Mouse (Mus musculus): ENCODE results near the gene Glipr1.
"Not testable (repeated sequence)": the region's sequence is repeated elsewhere in the genome, so short reads cannot be mapped to it uniquely, and the experiment has no call there.

Gene Glipr1

DNA sequence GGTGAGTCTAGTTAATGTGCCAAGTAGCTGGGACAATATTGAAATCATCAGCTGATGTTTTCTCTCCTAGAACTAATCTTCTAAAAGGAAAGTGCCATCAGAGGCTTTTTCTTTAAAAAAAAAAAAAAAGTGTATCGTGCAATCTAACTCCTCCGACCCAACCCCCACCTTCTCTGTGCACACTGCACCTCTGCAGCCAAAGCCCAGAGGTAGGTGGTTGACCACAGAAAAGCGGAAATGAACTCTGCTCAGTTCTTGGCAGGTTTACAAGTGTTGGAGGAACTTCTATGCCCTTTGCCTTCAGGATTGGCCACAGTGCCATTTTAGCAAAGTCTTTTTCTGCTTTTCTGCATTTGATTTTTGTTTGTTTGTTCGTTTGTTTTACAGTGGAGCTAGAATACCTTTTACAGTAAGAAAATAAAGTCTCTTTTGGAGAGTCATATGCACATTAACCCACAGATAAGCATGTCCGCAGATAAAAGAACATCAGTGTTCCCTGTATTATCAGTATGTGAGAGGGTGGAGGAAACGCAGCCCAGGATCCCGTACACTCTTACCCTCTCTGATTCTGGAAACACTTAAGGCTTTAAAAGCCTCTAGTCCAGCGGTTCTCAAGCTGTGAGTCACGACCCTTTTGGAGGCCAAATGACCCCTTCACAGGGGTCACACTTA lies at the start of gene Glipr1:
Gene Glipr1, minus strand, starts transcription at position 88 of the 672 bp plus-strand sequence.
- no peak for DNase-seq (ENCODE audit: low spot score)

DNA sequence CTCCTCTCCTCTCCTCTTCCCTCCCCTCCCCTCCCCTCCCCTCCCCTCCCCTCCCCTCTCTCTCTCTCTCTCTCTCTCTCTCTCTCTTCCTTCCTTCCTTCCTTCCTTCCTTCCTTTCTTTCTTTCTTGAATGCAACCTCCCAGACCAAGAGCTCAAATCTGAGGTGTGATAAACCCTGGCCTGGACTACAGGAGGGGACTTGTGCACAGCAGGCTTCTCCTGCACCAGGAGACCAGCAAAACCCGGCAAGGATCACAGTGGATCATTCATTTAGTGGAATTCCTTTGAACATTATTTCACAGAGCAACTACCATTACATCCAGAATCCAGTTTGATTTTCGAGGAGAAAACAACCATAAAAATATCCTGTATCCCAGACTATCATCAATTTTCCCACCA lies 49.5 kb upstream of the Glipr1 start:
- DNase-seq (ENCODE audit: low spot score) = peak; percentile 38

DNA sequence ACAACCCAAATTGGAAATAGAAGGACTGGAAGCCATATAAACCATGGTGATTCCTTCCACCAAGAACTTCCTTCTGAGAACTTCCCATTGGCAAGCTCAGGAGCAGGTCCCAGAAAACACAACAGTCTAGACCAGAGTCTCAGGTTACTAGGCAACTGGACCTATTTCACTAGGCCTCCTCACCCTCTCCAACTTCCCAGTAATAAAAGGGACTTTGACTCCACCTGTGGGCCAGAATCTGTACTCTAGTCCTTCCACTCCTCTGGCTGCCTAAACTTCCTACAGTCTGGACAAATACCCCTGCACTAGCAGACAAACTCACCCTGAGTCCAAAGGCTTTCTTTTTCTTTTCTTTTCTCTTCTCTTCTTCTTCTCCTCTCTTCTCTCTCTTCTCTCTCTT lies 48.8 kb upstream of the Glipr1 start:
- DNase-seq (ENCODE audit: low spot score) = no peak

DNA sequence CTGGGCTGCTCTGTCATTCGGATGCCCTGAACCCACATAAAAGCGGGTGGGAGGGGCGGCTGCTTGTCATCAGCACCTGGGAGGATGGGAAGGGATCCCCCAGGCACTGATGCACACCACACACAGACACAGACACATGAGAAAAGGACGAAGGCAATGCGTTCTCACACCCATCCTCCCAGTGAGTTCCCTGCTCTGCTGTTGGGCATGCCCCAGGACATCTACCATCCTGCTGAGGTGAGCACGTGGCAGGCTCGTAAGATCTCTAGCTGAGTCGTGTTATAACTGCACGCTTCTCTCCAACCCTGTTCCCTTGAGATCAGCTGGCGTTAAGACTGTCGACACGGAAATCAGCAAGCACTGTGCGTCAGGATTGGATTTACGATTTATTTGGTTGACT lies 41.9 kb upstream of the Glipr1 start:
- not testable (repeated sequence) for DNase-seq (ENCODE audit: low spot score)

DNA sequence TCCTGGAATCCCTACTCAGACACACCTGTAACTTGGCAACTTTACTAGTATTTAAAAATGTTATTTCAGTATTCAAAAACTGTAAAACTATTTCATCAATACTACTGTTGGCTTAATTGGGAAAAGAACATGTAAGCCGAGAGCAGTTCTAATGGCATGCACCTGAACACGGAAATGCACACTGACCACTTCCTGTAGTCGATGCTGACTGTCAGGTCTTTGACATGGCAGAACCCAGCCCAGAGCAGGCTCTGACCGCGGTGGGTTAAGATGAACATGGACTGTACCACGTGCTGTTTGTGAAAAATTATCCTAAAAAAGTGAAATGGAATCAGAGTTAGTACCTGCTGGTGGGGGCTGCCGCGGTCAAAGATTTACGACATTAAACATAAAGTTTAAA lies 41.1 kb upstream of the Glipr1 start:
- DNase-seq (ENCODE audit: low spot score) = not testable (repeated sequence)

DNA sequence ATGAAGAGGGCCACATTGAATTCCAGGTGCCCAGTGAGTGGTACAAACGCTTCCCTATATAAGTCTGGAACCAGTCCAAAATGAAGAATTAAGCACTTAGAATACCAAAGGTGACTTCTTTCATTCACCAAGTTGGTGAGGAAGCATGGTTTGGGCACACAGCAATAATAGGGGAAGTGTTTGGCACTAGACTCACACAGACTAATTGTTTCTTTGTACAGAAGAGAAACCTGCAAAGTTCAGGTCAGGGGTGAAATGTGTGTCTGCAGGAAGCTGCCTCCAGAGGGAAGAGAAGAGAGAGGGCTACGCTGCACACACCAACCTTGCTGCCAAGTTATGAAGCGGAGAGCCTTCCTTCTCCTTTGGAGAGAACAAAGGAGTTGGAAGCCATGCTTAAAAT lies 26.3 kb upstream of the Glipr1 start:
- DNase-seq (ENCODE audit: low spot score) = not testable (repeated sequence)

DNA sequence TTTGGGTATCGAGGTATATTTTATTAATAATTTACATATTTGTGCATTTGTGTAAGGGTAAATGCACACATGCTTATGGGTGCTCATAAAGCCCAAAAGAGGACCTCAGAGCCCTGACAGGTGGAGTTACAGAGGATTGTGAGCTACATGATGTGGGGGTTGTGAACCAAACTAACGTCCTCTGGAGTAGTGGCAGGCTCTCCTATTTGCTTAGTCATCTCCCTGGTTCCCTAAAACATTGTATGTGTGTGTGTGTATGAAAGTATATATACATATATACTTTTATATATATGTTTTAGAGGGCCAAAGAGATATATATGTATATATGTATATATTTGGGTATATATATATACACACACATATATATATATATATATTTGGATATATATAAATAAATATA lies 21.2 kb upstream of the Glipr1 start:
- DNase-seq (ENCODE audit: low spot score) = no peak

DNA sequence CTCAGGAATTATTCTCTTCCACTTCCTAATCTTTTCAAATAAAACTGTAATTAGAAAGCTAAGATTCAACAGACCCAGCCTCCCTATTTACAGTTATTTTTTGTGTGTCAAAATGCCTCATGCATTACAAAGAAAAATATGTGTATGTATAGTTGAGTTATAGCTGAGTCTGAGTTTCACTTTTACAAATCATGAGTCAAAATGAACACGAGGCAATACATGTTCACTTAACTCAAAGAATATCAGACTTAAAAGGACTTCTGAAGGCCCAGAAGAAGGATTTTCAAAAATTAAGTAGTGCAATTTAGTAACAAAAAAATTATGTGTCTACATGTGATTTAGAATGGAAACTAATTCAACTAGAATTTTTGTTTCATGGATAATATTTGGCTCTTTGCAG lies 7.1 kb upstream of the Glipr1 start:
- not testable (repeated sequence) for DNase-seq (ENCODE audit: low spot score)

DNA sequence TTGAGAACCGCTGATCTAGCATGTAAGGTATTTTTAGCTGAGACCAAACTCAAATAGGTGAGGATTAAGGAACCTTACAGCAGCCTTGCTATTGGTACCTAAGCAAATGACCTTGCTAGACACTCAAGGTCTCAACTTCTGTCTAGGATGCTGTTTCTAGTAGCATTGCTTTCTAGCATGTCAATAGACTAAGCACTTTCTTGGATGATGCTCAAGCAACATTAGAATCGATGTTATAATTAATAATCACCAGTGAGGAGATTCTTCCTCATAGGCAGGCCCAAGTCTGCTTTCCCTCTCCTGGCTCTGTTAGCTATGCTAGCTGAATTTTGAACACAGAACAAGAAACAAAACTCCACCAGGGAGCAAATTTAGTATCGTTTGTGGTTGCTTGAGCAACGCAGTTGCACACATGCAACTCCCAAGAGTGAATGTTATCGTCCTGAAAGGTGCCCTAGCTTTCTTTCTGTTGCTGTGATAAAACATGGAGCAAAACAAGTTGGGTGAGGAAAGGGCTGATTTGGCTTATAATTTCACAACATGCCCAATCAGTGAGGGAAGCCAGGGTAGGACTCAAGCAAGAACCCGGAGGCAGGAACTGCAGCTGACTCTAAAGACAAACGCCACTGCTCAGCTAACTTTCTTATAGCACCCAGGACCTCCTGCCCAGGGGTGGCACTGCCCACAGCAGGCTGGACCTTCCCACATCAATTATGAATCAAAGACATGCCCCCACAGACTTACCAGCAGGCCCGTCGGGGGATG lies 493 bp downstream of the Glipr1 start:
- DNase-seq (ENCODE audit: low spot score) = no peak

DNA sequence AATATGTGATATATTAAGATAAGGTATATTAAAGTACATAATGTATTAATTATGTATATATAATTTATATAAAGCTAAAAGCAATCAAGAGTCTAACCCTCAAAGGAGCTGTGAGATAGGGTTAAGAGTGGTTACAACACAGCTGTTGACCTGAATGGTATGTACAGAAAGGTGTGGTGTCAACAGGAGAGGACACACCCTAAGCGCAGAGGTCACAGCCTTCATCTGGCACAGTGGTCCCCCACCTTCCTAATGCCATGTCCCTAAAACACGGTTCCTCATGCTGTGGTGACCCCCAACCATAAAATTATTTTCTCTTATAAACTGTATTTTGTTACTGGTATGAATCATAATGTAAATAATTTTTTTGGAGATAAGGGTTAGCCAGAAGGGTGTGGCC lies 1.1 kb downstream of the Glipr1 start:
- no peak for DNase-seq (ENCODE audit: low spot score)

DNA sequence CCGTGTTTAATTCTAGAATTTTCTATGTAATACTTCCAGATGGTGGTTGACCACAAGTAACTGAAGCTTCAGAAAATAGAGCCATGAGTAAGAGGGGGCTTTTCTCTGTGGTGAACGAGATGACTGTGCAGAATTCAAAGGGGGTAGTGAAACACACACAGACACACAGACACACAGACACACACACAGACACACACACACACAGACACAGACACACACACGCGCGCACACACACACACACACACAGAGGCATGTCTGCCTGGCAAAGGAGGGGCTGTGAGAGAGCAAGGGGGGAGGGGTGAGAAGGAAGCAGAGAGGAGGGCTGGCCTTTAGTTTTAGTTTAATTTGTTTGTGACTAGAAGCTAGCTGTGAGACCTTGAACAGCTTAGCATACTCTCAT lies 1.9 kb downstream of the Glipr1 start:
- DNase-seq (ENCODE audit: low spot score) = no peak

DNA sequence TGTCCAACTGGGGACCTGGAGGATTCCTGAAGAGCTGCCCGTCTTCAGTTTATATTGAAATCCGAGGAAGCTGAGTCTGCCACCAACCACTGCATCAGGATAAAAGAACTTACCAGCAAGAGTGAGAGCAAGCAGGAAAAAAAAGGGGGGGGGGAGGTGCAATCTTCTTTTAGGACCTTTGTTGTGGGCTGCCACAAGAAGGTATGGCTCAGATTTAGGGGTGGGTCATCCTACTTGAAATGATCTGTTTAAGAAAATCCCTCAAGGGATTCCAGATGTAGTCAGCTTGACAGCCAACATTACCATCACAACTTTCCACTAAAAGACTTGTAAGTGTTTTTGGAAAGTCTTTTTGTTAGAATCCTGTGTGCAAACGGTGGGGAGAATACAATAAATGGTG lies 2.7 kb downstream of the Glipr1 start:
- DNase-seq (ENCODE audit: low spot score) = no peak

DNA sequence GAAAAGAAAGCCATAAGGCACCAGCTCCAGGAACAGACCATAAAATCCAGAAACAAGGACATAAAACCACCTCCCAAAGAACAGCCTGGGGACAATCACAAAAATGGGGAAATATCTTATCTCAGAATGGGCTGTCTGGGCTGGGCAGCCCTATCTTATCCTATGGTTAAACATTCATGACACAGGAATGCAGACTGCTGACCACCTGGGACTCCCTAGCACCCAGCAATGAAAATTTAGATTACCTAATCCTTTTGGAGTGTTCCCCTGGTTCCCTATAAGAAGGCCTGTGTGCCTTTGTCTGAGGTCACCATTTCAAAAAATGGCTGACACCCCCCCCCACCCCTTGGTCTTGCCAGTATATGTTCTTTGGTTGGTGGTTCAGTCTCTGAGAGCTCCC lies 4.8 kb downstream of the Glipr1 start:
- DNase-seq (ENCODE audit: low spot score) = no peak

DNA sequence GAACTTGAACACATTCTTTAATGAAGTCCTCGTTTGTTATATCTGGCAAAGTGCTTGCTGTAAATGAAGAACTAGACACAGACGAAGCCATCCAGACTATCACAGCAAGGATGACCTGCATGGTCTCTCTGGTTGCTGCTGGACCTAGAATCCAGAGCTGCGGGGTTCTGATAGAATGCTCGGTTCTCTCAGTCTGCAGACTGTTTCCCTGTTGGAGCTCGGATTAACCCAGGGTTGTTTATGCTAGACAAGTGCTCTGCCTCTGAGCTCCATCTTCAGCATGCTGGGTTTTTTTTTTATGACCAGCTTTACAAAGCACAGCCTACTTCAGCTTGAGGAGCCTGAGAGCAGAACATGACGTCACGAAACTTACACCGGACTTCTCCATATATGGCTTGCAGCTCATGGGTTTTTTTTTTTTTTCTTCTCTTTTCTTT lies 5.5 kb downstream of the Glipr1 start:
- no peak for DNase-seq (ENCODE audit: low spot score)

DNA sequence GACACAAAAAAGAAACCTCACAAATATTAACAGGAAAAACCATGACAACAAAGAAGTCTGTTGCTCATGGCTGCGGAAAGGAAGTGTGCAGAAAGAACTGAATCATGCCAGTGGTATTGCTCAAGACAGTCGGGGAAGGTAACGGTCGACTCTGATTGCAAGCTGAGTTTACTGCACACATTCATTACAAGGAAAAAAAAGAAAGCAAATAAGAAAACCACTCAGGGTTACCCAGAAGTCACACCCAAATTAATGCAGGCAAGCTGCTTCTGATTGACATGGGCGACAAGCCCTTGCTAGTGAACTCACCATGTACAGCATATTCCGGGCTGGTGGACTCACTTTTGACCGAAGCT lies 5.9 kb downstream of the Glipr1 start:
- no peak for DNase-seq (ENCODE audit: low spot score)

DNA sequence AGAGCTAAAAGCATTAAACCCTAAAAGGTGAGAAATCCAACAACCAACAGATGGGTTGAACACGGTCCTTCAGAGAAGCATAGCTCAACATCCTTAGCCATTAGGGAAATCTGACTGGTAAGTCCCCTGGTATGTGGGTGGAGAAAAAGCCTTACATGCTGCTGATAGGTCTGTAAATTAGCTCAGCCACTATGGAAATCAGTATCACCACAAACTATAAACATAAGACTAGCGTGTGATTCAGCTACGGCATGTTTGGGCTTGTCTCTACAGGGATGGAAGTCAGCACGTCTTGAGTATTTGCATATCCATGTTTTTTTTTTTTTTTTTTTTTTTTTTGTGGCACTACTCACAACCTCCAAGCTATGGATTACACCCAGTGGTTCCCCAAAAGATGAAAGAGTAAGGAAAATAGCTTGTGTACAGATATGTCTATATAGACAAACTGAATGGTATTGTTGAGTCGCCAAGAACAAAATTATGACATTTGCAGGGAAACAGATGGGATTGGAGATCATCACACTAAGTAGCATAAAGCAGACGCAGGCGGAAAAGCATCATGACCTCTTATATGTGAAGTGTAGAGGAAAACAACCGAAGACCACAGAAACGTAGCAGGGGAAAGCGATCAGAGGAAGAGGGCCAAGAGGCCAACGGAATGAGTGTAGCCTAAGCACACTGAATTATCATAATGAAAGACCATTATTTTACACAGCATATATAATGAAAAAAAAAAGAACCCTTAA lies 6.5 kb downstream of the Glipr1 start:
- no peak for DNase-seq (ENCODE audit: low spot score)

DNA sequence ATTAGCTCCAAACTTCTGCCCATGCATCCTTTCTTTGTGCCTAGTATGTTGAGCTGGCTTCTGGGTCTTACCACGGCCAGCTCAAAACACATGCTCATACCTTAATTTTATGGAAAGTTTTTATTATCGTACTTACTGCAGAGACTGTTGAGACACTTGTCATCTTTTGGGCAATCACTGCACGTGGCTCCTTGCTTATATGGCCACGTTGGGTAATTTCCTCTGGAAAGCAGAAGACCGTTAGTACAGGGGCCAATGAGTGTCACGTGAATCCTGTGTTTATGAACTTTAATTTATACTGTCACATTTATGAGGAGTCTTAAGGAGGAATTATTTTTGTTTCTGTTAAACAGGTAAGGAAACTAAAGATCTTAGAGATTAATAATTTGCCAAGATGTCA lies 16.0 kb downstream of the Glipr1 start:
- no peak for DNase-seq (ENCODE audit: low spot score)

DNA sequence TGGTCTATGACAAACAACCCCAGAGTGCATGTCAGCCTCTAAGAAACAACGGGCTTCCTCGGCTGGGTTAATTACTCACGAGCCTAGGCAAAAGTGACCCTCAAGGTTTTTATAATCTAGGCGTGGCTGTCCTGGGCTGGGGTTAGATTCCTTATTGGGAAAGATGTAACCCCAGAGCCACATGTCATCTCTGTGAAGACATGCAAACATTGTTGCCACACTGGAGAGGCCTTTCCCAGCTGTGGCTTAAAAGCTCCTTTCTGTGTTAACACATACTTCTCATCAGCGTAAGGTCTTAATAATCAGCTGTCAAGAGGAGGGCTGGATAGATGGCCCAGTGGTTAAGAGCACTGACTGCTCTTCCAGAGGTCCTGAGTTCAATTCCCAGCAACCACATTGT lies 19.4 kb downstream of the Glipr1 start:
- no peak for DNase-seq (ENCODE audit: low spot score)

DNA sequence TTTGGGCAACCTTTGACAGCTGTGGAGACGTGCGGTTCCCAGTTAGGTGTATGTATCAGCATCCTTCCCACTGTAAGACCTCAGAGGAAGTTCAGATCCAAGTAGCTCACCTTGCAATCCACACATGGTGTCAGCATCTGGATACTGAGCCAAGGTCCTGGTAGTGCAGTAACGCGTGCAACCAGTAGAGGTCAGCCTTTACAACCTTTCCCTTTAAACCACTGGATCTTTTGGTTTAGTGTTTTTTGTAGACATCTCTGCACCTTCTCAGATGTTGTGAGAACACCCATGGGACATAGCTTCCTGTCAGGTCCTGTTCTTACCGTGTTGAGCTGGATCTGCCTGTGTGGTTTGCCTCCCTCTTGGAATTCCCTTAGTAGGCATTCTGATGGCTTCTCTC lies 24.8 kb downstream of the Glipr1 start:
- peak; percentile 80 for DNase-seq (ENCODE audit: low spot score)

DNA sequence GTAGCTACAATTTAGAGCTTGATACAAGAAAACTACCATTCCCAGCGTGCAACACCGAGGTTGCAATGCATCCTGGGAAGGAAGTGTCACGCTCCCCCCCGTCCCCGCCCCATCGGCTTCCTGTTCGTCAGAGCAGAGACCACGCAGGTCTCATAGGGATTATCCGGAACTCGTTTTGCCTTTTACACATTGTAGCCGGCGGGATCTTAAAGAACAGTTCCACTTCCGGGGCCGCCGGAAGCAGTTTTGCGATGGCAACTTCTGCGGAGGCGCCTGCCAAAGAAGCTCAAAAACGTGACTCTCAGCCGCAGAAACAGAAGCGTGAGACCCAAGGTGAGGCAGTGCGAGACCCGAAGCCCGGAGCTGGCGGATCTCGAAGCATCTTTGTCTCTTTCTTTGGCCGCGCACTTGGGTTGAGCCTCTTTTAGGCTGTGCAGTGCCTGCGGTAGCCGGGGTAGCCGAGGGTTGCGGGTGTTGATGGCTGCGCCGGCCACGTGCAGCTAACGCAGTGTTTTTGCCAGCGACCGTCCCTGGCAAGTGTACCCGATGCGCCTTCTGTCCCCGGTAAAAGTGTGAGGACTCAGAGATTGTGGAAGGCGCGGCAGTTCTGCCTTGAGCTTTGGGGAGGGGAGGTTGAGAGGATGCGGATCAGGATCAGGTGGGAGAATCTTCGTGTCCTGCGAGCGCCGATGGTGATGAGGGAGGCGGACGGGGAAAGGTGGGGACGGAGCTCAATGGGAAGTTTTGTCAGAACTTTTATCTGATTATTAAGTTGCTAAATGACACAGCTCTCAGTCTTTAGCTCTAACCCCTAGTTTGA lies 29.7 kb downstream of the Glipr1 start, which contains the start of gene Krr1:
Gene Krr1, plus strand, starts transcription at position 123 of the 820 bp plus-strand sequence.
- DNase-seq (ENCODE audit: low spot score) = peak; percentile 99

DNA sequence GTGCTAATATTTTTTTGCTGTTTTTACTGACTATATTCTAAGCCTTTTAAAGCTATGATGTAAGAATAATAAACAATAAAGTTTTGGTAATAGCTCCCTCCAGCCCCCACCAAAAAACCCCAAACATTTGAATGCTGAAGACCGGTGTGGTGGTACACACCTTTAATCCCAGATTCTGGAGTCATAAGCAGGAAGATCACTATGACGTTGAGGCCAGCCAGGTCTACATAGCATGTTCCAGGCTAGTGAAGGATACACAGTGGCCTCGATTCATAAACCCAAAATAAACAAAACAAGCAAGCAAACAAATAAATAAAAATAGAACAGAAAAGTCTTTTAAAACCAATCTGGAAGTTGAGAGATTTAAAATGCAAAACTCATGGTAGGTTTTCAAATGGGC lies 30.5 kb downstream of the Glipr1 start:
- no peak for DNase-seq (ENCODE audit: low spot score)

DNA sequence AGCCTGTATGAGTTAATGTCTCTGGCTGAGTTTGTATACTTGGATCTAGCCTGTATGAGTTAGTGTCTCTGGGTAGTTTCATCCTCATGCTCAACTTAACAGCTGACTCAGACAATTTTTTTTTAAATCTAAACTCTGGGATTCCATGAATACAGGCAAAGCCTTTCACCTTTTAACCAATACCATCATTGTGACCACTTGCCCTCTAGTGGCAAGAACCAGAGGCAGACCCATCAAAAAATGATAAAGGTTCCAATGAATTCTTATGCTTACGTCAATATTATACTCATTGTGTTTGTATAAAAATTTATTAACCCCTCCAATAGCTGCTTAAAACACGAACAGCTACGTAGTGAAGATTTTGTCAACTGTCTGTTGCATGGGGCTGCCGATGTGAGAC lies 36.0 kb downstream of the Glipr1 start:
- DNase-seq (ENCODE audit: low spot score) = peak; percentile 29
